Mouse (Mus musculus): ENCODE data around the gene D430042O09Rik. TPM values are rescaled to one million over a fixed set of nuclear protein-coding genes. Genes with fewer than 3 reads are reported as not detected.
"Not testable (repeated sequence)": the region's sequence is repeated elsewhere in the genome, so short reads cannot be mapped to it uniquely, and the experiment has no call there.

D430042O09Rik gene
- polyA plus RNA-seq, 1 experiment from 2014 or later: 10.3 TPM

DNA sequence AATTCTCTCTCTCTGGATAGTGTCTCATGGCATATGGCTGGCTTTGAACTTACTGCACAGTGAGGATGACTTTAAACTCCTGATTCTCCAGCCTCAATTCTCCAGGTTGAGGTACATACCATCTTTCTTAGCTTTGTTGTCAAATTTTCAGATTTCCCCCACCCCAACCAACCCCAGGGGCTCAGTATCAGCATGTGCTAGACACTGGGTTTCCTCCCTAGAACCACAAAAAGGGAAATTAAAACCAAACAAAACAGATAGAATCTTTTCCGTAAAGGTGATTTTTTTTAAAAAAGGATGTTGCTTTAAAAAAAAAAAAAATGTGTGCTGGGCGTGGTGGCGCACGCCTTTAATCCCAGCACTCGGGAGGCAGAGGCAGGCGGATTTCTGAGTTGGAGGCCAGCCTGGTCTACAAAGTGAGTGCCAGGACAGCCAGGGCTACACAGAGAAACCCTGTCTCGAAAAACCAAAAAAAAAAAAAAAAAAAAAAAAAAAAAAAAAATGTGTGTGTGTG is 5.9 kb downstream of the D430042O09Rik start:
- H3K4me1 ChIP-seq (replicated peaks): peaks cover 47% of the 10 kb centered on the region
- 90% methylated on average over 7 of the region's 7 CpGs for WGBS
- H3K27ac ChIP-seq (ENCODE audit: poor library complexity, severe bottlenecking); H3K36me3 ChIP-seq; H3K9me3 ChIP-seq (replicated peaks); H3K4me2 ChIP-seq; ATAC-seq (ENCODE audit: insufficient number of reproducible peaks, low FRiP score); H3K9ac ChIP-seq; H3K4me3 ChIP-seq; H3K27me3 ChIP-seq (replicated peaks): not testable (repeated sequence)

DNA sequence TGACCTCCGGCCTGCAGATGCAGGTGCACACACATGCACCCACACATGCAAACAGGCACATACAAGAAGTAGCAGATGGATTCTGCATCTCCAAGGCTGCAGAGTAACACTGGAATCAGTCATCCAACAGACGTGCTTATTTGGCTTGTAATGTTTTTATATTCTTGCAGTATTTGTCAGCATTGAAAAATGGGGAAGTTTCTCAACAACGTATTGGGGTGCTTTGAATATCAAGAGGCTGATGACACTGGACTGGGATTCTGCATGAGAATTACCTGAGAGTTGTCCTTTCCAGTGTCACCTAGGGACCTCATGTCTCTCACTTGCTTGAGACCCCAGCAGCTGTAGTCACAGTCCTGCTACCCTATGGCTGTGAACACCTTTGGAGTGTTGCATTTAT is 7.1 kb downstream of the D430042O09Rik start:
- no peak overlapping the region; the same call in 1 of the 2 replicates for H3K27ac ChIP-seq (ENCODE audit: poor library complexity, severe bottlenecking)
- H3K4me1 ChIP-seq (replicated peaks): peaks cover 51% of the 10 kb centered on the region

DNA sequence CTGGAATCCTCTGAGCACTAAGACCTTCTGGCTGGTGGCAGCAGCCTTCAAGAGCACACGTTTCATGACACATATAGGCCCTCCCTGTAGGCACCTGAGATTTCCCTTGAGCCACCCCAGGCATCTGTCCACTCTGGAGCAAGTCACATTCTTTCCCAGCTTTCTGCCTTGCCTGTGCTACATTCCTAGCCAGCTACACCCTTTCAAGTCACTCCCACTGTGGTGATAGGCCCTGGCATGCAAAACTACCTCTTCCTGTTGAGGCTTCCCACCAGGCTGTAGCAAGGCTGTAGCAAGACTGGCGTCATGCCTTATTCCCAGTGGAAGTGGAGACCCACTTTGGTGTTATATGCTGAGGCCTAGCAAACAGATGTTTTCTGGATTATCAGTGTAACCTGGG is 9.0 kb downstream of the D430042O09Rik start:
- ATAC-seq (ENCODE audit: insufficient number of reproducible peaks, low FRiP score): 0 out of 2 replicates have a peak, but pooled peaks have one; percentile 60

More for the DNA sequence above, 7.1 kb downstream of the D430042O09Rik start:
- Histone ChIP-seq H3K27me3 (replicated peaks) (no peaks in the 10 kb centered on the region), H3K9ac (no peak overlapping the region), H3K4me2 (no peak overlapping the region), H3K9me3 (replicated peaks) (no peaks in the 10 kb centered on the region), H3K36me3 (no peaks in the 10 kb centered on the region), H3K4me3 (no peak overlapping the region)
- WGBS: 77% methylated on average over 3 of the region's 3 CpGs
- ATAC-seq (ENCODE audit: insufficient number of reproducible peaks, low FRiP score): no peak

GRCm38 (mm10) chr7:125717612-125718011 is 9.9 kb downstream of the D430042O09Rik start:
- Histone ChIP-seq H3K4me2 (no peak overlapping the region), H3K4me1 (replicated peaks) (peaks cover 70% of the 10 kb centered on the region), H3K4me3 (no peak overlapping the region), H3K9me3 (replicated peaks) (no peaks in the 10 kb centered on the region), H3K9ac (no peak overlapping the region), H3K27me3 (replicated peaks) (no peaks in the 10 kb centered on the region), H3K36me3 (no peaks in the 10 kb centered on the region), H3K27ac (ENCODE audit: poor library complexity, severe bottlenecking) (no peak overlapping the region)
- no peak for ATAC-seq (ENCODE audit: insufficient number of reproducible peaks, low FRiP score)

More for the DNA sequence above, 9.0 kb downstream of the D430042O09Rik start:
- Histone ChIP-seq H3K4me3 (no peak overlapping the region), H3K4me1 (replicated peaks) (peaks cover 69% of the 10 kb centered on the region), H3K4me2 (no peak overlapping the region), H3K27ac (ENCODE audit: poor library complexity, severe bottlenecking) (peak overlapping the region; percentile 74), H3K27me3 (replicated peaks) (no peaks in the 10 kb centered on the region), H3K9me3 (replicated peaks) (no peaks in the 10 kb centered on the region), H3K36me3 (no peaks in the 10 kb centered on the region), H3K9ac (no peak overlapping the region)
- 7% methylated on average over 2 of the region's 2 CpGs for whole genome bisulfite sequencing

DNA sequence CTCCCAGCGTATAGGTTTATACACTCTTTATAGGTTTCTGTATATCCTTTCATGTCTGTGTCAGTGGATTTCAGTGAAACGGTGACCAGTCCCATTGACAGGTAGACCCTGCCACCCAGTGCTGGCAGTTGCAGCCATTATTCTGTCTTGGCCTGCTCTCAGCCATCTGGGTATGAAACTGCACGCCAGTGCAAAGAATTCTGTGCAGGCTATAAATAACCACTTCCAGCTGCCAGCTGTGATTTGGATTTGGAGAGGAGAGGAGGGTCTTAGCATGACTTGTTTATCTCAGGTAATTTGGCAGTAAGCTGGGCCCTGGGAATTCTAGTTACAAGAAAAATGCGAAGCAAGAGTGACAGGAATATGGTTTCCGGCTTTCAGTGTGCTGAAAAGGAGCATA is 12.7 kb downstream of the D430042O09Rik start:
- Histone ChIP-seq H3K4me1 (replicated peaks) (peaks cover 66% of the 10 kb centered on the region), H3K36me3 (no peaks in the 10 kb centered on the region), H3K4me2 (no peak overlapping the region), H3K27me3 (replicated peaks) (no peaks in the 10 kb centered on the region), H3K9me3 (replicated peaks) (no peaks in the 10 kb centered on the region), H3K27ac (ENCODE audit: poor library complexity, severe bottlenecking) (peak overlapping the region; percentile 74), H3K4me3 (no peak overlapping the region), H3K9ac (no peak overlapping the region)
- no peak for ATAC-seq (ENCODE audit: insufficient number of reproducible peaks, low FRiP score)
- 35% methylated on average over 5 of the region's 5 CpGs for WGBS

DNA sequence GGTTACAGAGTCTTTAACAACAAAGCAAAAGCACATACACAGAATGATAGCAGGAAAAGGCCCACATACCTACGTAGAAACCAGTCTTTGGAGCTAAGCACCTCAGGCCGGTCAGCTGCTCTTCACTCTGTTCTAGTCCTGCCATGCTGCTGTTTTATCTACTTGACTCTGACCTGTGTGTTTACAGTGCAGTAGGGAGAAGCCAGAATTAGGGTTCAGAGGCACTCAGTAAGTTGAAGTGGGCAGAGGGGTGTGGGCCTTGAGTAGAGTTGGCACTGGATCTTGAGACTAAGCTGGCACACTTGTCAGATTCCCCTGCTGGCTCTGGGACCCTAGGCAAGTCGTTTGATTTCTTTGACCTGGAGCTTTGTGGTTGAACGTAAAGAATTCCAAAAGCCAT is 13.3 kb downstream of the D430042O09Rik start:
- peaks cover 59% of the 10 kb centered on the region for H3K4me1 ChIP-seq (replicated peaks)
- H3K27ac ChIP-seq (ENCODE audit: poor library complexity, severe bottlenecking): peak overlapping the region; percentile 74
- H3K9me3 ChIP-seq (replicated peaks): no peaks in the 10 kb centered on the region
- no peak overlapping the region for H3K4me2 ChIP-seq
- H3K9ac ChIP-seq: no peak overlapping the region
- no peaks in the 10 kb centered on the region for H3K36me3 ChIP-seq
- H3K27me3 ChIP-seq (replicated peaks): no peaks in the 10 kb centered on the region
- H3K4me3 ChIP-seq: no peak overlapping the region
- 73% methylated on average over 4 of the region's 4 CpGs for WGBS
- no peak for ATAC-seq (ENCODE audit: insufficient number of reproducible peaks, low FRiP score)

GRCm38 (mm10) chr7:125722127-125722526 is 14.4 kb downstream of the D430042O09Rik start:
- Histone ChIP-seq H3K4me3 (no peak overlapping the region), H3K27ac (ENCODE audit: poor library complexity, severe bottlenecking) (no peak overlapping the region), H3K27me3 (replicated peaks) (no peaks in the 10 kb centered on the region), H3K4me2 (no peak overlapping the region), H3K9me3 (replicated peaks) (no peaks in the 10 kb centered on the region), H3K36me3 (no peaks in the 10 kb centered on the region), H3K4me1 (replicated peaks) (peaks cover 48% of the 10 kb centered on the region), H3K9ac (no peak overlapping the region)
- ATAC-seq (ENCODE audit: insufficient number of reproducible peaks, low FRiP score): no peak

DNA sequence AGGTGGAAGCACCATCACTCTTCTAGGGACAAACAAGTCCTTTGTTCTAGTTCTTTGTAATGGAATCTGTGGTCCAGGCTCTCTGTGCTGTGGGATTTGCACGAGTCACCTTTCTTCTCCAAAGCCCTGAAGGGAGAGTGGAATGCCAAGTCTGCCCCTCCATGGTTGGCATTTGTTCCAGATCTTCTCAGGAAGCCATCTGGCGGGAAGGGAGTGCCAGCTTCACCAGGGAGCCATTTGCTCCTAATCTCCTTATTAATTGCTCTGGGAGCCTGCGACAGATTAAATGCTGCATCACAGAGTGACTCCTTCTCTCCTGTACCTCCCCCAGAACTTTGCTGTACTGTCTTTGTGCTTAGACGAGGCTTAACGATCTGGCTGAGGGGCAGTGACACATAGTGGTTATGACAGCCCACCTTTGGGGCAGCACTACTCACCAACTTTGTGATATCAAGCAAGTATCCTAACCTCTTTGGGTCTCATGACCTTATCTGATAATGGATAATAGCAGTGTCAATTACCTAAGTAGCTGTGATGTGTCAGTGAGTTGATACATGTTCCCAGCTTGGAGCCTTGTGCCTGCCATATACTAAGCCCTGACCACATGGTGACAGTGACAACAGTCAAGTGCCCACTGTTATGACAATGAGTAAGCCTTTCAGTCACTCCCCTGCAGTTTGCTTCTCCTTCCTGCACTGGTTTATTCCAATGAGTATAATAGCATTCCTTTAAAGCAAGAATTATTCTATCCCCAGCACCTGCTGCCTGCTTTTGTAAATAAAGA is 15.7 kb downstream of the D430042O09Rik start:
- Histone ChIP-seq H3K4me2 (no peak overlapping the region), H3K9ac (no peak overlapping the region), H3K4me3 (no peak overlapping the region), H3K4me1 (replicated peaks) (peaks cover 46% of the 10 kb centered on the region), H3K27ac (ENCODE audit: poor library complexity, severe bottlenecking) (no peak overlapping the region), H3K9me3 (replicated peaks) (no peaks in the 10 kb centered on the region), H3K27me3 (replicated peaks) (no peaks in the 10 kb centered on the region), H3K36me3 (no peaks in the 10 kb centered on the region)
- 51% methylated on average over 5 of the region's 5 CpGs for WGBS
- no peak for ATAC-seq (ENCODE audit: insufficient number of reproducible peaks, low FRiP score)

GRCm38 (mm10) chr7:125731679-125732078 is 24.0 kb downstream of the D430042O09Rik start:
- Histone ChIP-seq H3K36me3 (no peaks in the 10 kb centered on the region), H3K4me1 (replicated peaks) (peaks cover 21% of the 10 kb centered on the region), H3K9me3 (replicated peaks) (no peaks in the 10 kb centered on the region), H3K27ac (ENCODE audit: poor library complexity, severe bottlenecking) (no peak overlapping the region), H3K4me3 (no peak overlapping the region), H3K9ac (no peak overlapping the region), H3K4me2 (no peak overlapping the region), H3K27me3 (replicated peaks) (no peaks in the 10 kb centered on the region)
- ATAC-seq (ENCODE audit: insufficient number of reproducible peaks, low FRiP score): no peak

- Histone ChIP-seq H3K9me3 (replicated peaks) (no peaks in the 10 kb centered on the region), H3K27me3 (replicated peaks) (no peaks in the 10 kb centered on the region), H3K4me2 (no peak overlapping the region), H3K9ac (no peak overlapping the region), H3K27ac (ENCODE audit: poor library complexity, severe bottlenecking) (no peak overlapping the region), H3K36me3 (no peaks in the 10 kb centered on the region), H3K4me1 (replicated peaks) (peaks cover 12% of the 10 kb centered on the region), H3K4me3 (no peak overlapping the region)
- ATAC-seq (ENCODE audit: insufficient number of reproducible peaks, low FRiP score): no peak
- 89% methylated on average over 4 of the region's 4 CpGs for WGBS
These were observed 26.1 kb downstream of the D430042O09Rik start for GRCm38 (mm10) chr7:125733791-125734190.

DNA sequence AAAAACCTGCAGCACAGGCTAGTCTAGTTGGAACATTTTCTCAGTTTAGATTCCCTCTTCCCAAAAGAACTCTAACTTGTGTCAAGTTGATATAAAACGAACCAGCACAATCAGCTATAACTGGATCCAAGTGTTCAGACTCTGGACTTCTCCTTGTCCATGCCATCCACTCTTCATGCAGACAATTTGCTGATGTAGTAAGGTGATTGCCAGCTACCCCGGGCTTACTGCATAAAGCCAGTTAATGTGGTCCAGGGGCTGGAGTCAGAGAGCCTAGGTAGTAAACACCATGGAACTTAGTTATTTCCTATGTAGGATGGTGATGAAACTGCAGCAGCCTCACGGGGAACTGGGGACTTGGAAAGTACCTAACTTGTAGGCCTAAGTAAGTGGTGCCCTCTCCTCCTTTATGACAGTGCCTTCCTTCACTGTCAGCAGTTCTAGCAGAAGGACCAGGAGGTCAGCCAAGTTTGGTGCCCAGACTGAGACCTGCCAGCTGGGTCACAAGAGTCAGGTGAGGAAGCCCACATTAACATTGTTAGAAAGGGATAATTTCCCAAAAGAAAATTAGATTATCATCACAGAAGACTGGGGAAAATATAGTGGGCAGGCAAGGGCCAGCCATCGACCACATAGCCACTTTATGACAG is 28.8 kb downstream of the D430042O09Rik start:
- H3K27ac ChIP-seq (ENCODE audit: poor library complexity, severe bottlenecking): no peak overlapping the region
- no peaks in the 10 kb centered on the region for H3K9me3 ChIP-seq (replicated peaks)
- no peaks in the 10 kb centered on the region for H3K27me3 ChIP-seq (replicated peaks)
- no peak overlapping the region for H3K4me3 ChIP-seq
- no peaks in the 10 kb centered on the region for H3K36me3 ChIP-seq
- peaks cover 19% of the 10 kb centered on the region for H3K4me1 ChIP-seq (replicated peaks)
- ATAC-seq (ENCODE audit: insufficient number of reproducible peaks, low FRiP score): no peak
- WGBS: 78% methylated on average over 4 of the region's 4 CpGs
- H3K9ac ChIP-seq: no peak overlapping the region
- no peak overlapping the region for H3K4me2 ChIP-seq

Data from heart, embryonic 12.5 days (tissue).